Mouse (Mus musculus) heart, embryonic 13.5 days (tissue): Measurements from ENCODE around the gene Btbd2. TPM values are rescaled to one million over a fixed set of nuclear protein-coding genes. Genes with fewer than 3 reads are reported as not detected.
A peak's percentile ranks its signal among the peaks of the same experiment; 100 is the strongest.

Experiments used
- ATAC-seq: fragments of 200-750 bp; cut with Nextera tagmentation; 2 replicates; pipeline ENCODE4 v1.8.0; 2017; ENCODE audit warnings: moderate TSS enrichment; ENCODE audit not compliant: insufficient number of reproducible peaks, low FRiP score, low TSS enrichment; ENCODE audit errors: extremely low read depth
- H3K27ac ChIP-seq: fragments of 300-500 bp; sonication (generic); replicated peaks from 2 replicates; pipeline ENCODE4 v1.5.1; 2015; ENCODE audit warnings: moderate library complexity, mild to moderate bottlenecking, inconsistent platforms
- H3K27me3 ChIP-seq: fragments of 300-500 bp; sonication (generic); replicated peaks from 2 replicates; pipeline ENCODE4 v1.6.1; 2015; ENCODE audit warnings: mild to moderate bottlenecking, inconsistent platforms
- H3K36me3 ChIP-seq: fragments of 300-500 bp; sonication (generic); 2 replicates; pipeline ENCODE4 v1.6.1; 2015; ENCODE audit warnings: mild to moderate bottlenecking, inconsistent platforms
- H3K4me1 ChIP-seq: fragments of 300-500 bp; sonication (generic); 2 replicates; pipeline ENCODE4 v1.6.1; 2015; ENCODE audit warnings: inconsistent platforms
- H3K4me2 ChIP-seq: fragments of 300-500 bp; sonication (generic); 2 replicates; pipeline ENCODE4 v1.6.1; 2015; ENCODE audit warnings: inconsistent platforms, mild to moderate bottlenecking, moderate library complexity
- H3K4me3 ChIP-seq: fragments of 300-500 bp; sonication (generic); 2 replicates; pipeline ENCODE4 v1.5.1; 2015; ENCODE audit warnings: moderate library complexity, mild to moderate bottlenecking, inconsistent platforms
- H3K9ac ChIP-seq: fragments of 300-500 bp; sonication (generic); 2 replicates; pipeline ENCODE4 v1.6.1; 2015; ENCODE audit warnings: inconsistent platforms, mild to moderate bottlenecking, moderate library complexity
- H3K9me3 ChIP-seq: fragments of 300-500 bp; sonication (generic); 2 replicates; pipeline ENCODE4 v1.6.1; 2016; ENCODE audit warnings: inconsistent platforms
- WGBS: fragments of 180-500 bp; shearing (Covaris S2); methylation state at CpG from one replicate; pipeline ENCODE4 v1.1.7; 2015; ENCODE audit warnings: mixed read lengths; 5-methylcytosine and 5-hydroxymethylcytosine counted together
- microRNA-seq: library from miRNA; unstranded; fragments of <30 nt; microRNA quantifications from one replicate; pipeline ENCODE4, GENCODE M21; 2016
- polyA plus RNA-seq: library from polyadenylated mRNA; unstranded; fragments of >200 nt; fragmentation: Nextera tagmentation; extraction: Ambion mirVana; gene quantifications from 2 replicates; pipeline ENCODE4 v1.2.1, GENCODE M21; 2015

Gene Btbd2
- polyA plus RNA-seq, 1 experiment from 2014 or later: 50.9 TPM

- H3K9ac ChIP-seq: peak within 1 kb of the TSS; percentile 89
- ATAC-seq: peak; percentile 80
- peak within 1 kb of the TSS; percentile 87 for H3K4me3 ChIP-seq
- H3K36me3 ChIP-seq: peaks cover 21% of the 10 kb centered on the region
- under 1% methylated on average over 54 of the region's 54 CpGs for WGBS
- no peaks in the 10 kb centered on the region for H3K27me3 ChIP-seq
- H3K4me1 ChIP-seq: peaks cover 30% of the 10 kb centered on the region
- H3K4me2 ChIP-seq: peak within 1 kb of the TSS; percentile 94
- no peaks in the 10 kb centered on the region for H3K9me3 ChIP-seq
- H3K27ac ChIP-seq: peak within 1 kb of the TSS; percentile 87
These were observed 54.1 kb downstream of the Btbd2 start, which contains the start of the genes Scamp4 and Adat3 for GRCm38 (mm10) chr10:80602698-80603325. Gene Scamp4 (plus strand): TSS chr10:80602872. Gene Adat3 (plus strand): TSS chr10:80602880.

- Histone ChIP-seq H3K4me2 (no peak overlapping the region), H3K4me1 (no peaks in the 10 kb centered on the region), H3K27ac (no peak overlapping the region), H3K4me3 (no peak overlapping the region), H3K36me3 (no peaks in the 10 kb centered on the region), H3K27me3 (no peaks in the 10 kb centered on the region), H3K9ac (no peak overlapping the region), H3K9me3 (no peaks in the 10 kb centered on the region)
- WGBS: 34% methylated on average over 4 of the region's 4 CpGs
- no peak for ATAC-seq
These were observed 60.6 kb downstream of the Btbd2 start for GRCm38 (mm10) chr10:80596318-80596717.

Small RNA genes lying within 50 kb of the gene (microRNA-seq; reads per million reads assigned to microRNA genes)
- gene Mir6912: not detected

Other genes starting within 250 kb of the Btbd2 start
- 55.9 and 57.6 TPM in 2 replicates for gene Tcf3, start 223.4 kb downstream of the Btbd2 start, polyA plus RNA-seq
- not detected in 2 replicates for gene Onecut3, start 162.2 kb downstream of the Btbd2 start, polyA plus RNA-seq
- gene Atp8b3, start 117.9 kb downstream of the Btbd2 start, polyA plus RNA-seq: 0.11 and 0.13 TPM in 2 replicates
- 15.9 and 17.7 TPM in 2 replicates for gene Rexo1, start 95.5 kb downstream of the Btbd2 start, polyA plus RNA-seq
- gene Klf16, start 79.8 kb downstream of the Btbd2 start, polyA plus RNA-seq: 5.1 and 6.2 TPM in 2 replicates
- 81.7 and 85.1 TPM in 2 replicates for gene Abhd17a, start 66.7 kb downstream of the Btbd2 start, polyA plus RNA-seq
- gene Scamp4, start 54.2 kb downstream of the Btbd2 start, polyA plus RNA-seq: 65.9 and 70.4 TPM in 2 replicates
- gene Adat3, start 54.2 kb downstream of the Btbd2 start, polyA plus RNA-seq: 4.4 and 5.6 TPM in 2 replicates
- gene Gm49322, start 51.0 kb downstream of the Btbd2 start, polyA plus RNA-seq: 1.5 and 1.7 TPM in 2 replicates
- gene Csnk1g2, start 34.2 kb downstream of the Btbd2 start, polyA plus RNA-seq: 87.5 and 89.0 TPM in 2 replicates
- 78.2 and 78.7 TPM in 2 replicates for gene Mknk2, start 21.0 kb upstream of the Btbd2 start, polyA plus RNA-seq
- gene Mob3a, start 44.9 kb upstream of the Btbd2 start, polyA plus RNA-seq: 26.0 and 27.2 TPM in 2 replicates
- 12.7 and 13.5 TPM in 2 replicates for gene Izumo4, start 45.1 kb upstream of the Btbd2 start, polyA plus RNA-seq
- 44.0 and 46.4 TPM in 2 replicates for gene Ap3d1, start 85.2 kb upstream of the Btbd2 start, polyA plus RNA-seq
- gene Dot1l, start 98.1 kb upstream of the Btbd2 start, polyA plus RNA-seq: 17.9 and 19.1 TPM in 2 replicates
- gene Sf3a2, start 141.1 kb upstream of the Btbd2 start, polyA plus RNA-seq: 46.3 and 53.4 TPM in 2 replicates
- gene Plekhj1, start 141.6 kb upstream of the Btbd2 start, polyA plus RNA-seq: 79.6 and 86.5 TPM in 2 replicates
- gene Amh, start 148.2 kb upstream of the Btbd2 start, polyA plus RNA-seq: 0.11 TPM in 1 of 2 replicates, not detected in the other
- 5.7 and 5.9 TPM in 2 replicates for gene Jsrp1, start 156.4 kb upstream of the Btbd2 start, polyA plus RNA-seq
- 2,053 and 2,109 TPM in 2 replicates for gene Oaz1, start 169.6 kb upstream of the Btbd2 start, polyA plus RNA-seq
- 0.16 and 0.34 TPM in 2 replicates for gene Lingo3, start 187.0 kb upstream of the Btbd2 start, polyA plus RNA-seq
- 157 and 171 TPM in 2 replicates for gene Lsm7, start 198.1 kb upstream of the Btbd2 start, polyA plus RNA-seq
- 27.7 and 28.5 TPM in 2 replicates for gene Sppl2b, start 198.2 kb upstream of the Btbd2 start, polyA plus RNA-seq
- gene Tmprss9, start 214.8 kb upstream of the Btbd2 start, polyA plus RNA-seq: 0.05 and 0.07 TPM in 2 replicates
- gene Timm13, start 243.9 kb upstream of the Btbd2 start, polyA plus RNA-seq: 285 and 314 TPM in 2 replicates